Mouse (Mus musculus): ENCODE data around the gene Mst1r.
A peak's percentile ranks its signal among the peaks of the same experiment; 100 is the strongest.

Gene Mst1r

GRCm38 (mm10) chr9:107914764-107915420 lies 8.2 kb downstream of the Mst1r start:
- no peak for DNase-seq (ENCODE audit: low spot score)

GRCm38 (mm10) chr9:107917895-107918608 lies 11.4 kb downstream of the Mst1r start:
- peak; percentile 73 for DNase-seq (ENCODE audit: low spot score)

- no peak for DNase-seq (ENCODE audit: low spot score)
Measured at GRCm38 (mm10) chr9:107918884-107919283, 12.2 kb downstream of the Mst1r start.

GRCm38 (mm10) chr9:107919441-107919840 lies 12.8 kb downstream of the Mst1r start:
- no peak for DNase-seq (ENCODE audit: low spot score)

GRCm38 (mm10) chr9:107923021-107923420 lies 16.3 kb downstream of the Mst1r start:
- DNase-seq (ENCODE audit: low spot score), result peak; percentile 43

- DNase-seq (ENCODE audit: low spot score), result no peak
Measured at GRCm38 (mm10) chr9:107923956-107924355, 17.3 kb downstream of the Mst1r start.

GRCm38 (mm10) chr9:107925251-107925650 lies 18.6 kb downstream of the Mst1r start:
- DNase-seq (ENCODE audit: low spot score), result no peak

- DNase-seq (ENCODE audit: low spot score), result no peak
Measured at GRCm38 (mm10) chr9:107926920-107927420, 20.3 kb downstream of the Mst1r start.

- DNase-seq (ENCODE audit: low spot score), result no peak
Measured at GRCm38 (mm10) chr9:107927749-107928148, 21.1 kb downstream of the Mst1r start.

GRCm38 (mm10) chr9:107928169-107928568 lies 21.5 kb downstream of the Mst1r start, which contains the start of gene Actl11:
Gene Actl11, plus strand, starts transcription at chr9:107928469.
- no peak for DNase-seq (ENCODE audit: low spot score)

- DNase-seq (ENCODE audit: low spot score), result no peak
Measured at GRCm38 (mm10) chr9:107932221-107932620, 25.5 kb downstream of the Mst1r start.

GRCm38 (mm10) chr9:107934146-107934545 lies 27.5 kb downstream of the Mst1r start:
- no peak for DNase-seq (ENCODE audit: low spot score)

GRCm38 (mm10) chr9:107935374-107935773 lies 28.7 kb downstream of the Mst1r start, which contains the start of gene Camkv:
Gene Camkv, plus strand, starts transcription at chr9:107935674.
- DNase-seq (ENCODE audit: low spot score), result no peak

- DNase-seq (ENCODE audit: low spot score), result peak; percentile 67
Measured at GRCm38 (mm10) chr9:107935790-107936214, 29.1 kb downstream of the Mst1r start.

- DNase-seq (ENCODE audit: low spot score), result peak; percentile 53
Measured at GRCm38 (mm10) chr9:107936215-107936822, 29.6 kb downstream of the Mst1r start.

GRCm38 (mm10) chr9:107936831-107937230 lies 30.2 kb downstream of the Mst1r start:
- no peak for DNase-seq (ENCODE audit: low spot score)

GRCm38 (mm10) chr9:107947241-107948194 lies 40.8 kb downstream of the Mst1r start:
- no peak for DNase-seq (ENCODE audit: low spot score)

GRCm38 (mm10) chr9:107949184-107949921 lies 42.7 kb downstream of the Mst1r start:
- no peak for DNase-seq (ENCODE audit: low spot score)

GRCm38 (mm10) chr9:107949922-107950235 lies 43.2 kb downstream of the Mst1r start, which contains the start of gene Traip:
Gene Traip, plus strand, starts transcription at chr9:107950136.
- DNase-seq (ENCODE audit: low spot score), result no peak

GRCm38 (mm10) chr9:107950460-107951355 lies 44.0 kb downstream of the Mst1r start:
- peak; percentile 97 for DNase-seq (ENCODE audit: low spot score)
